Mouse (Mus musculus): ENCODE measurements at regions not wholly inside any gene's neighbourhood (a gene's known extent, or its start where the extent isn't known, plus 50 kb on each side); places are given as distances from the start of the nearest gene placed in this dataset.

DNA sequence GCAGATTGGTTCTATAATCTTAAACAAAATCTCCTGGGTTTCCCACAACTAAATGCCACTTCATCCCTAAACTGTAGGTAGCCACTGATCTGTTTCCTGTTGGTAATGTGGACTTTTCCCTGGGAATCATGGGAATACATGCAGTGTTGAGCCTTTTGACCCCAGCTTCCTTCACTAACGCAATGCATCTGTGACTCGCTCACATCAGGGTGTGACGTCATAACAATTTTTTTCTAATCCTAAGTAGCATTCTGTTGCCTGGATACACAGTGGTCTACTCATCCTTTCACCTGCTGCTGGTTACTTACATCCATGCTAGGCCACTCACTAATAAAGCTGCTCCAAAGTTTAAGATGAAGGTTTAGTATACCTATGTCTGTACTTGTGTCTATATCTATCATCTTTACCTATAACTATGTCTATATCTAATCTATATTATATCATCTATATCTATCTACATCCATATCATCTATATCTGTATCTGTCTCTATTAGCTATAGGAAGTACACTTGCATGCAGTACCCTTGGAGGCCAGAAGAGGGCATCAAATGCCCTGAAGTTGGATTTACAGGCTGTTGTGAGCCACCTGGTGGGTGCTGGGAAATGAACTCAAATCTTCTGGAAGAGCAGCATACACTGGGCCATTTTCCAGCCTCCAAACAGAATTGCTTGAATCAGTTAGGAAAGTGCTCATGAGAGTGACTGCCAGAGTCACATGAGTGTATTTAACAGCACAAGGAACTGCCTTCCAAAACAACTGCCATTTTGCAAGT lies 157.5 kb upstream of the Rpl34 start:
- DNase-seq (ENCODE audit: low read depth): no peak

DNA sequence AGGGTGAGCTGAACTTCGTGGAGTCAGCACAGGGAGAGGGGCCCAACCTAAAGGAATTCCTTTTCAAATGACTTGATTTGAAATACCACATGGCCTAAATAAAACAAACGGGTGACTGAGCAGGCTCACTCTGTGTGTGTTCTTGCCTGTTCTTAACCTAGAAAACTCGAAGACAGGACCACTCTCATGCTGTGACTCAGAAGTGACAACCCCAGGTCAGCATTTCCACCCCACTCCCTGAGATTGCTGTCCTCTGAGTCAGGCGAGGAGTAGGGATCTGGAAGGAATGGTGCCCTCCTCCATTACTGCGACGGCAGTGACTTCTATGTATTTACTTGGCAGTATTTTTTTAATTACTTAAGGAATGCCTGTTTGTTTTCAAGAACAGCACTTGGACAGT lies 155.8 kb upstream of the Rpl34 start:
- DNase-seq (ENCODE audit: low read depth): peak; percentile 40

DNA sequence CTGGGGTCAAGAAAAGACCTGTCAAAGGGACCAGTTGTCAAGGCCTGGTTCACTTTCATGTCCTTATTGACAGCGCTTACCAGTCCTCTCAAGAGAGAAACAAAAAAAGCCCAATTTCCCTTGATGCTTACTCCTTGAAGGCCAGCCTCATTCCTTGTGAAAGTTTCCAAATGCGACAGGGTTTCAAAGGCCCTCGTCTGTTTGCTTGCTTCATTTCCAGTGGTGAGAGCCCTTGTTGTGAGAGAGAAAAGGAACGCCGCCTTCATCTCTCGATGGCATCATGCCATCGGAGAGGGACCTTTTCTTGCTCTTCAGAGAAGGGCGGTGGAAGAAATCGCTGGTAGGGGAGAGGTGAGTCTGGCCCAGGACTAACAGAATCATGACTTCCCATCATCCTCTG lies 154.2 kb upstream of the Rpl34 start:
- no peak for DNase-seq (ENCODE audit: low read depth)

- no peak for DNase-seq (ENCODE audit: low read depth)
Measured at GRCm38 (mm10) chr3:130883928-130884327, 153.7 kb upstream of the Rpl34 start.

GRCm38 (mm10) chr3:130883319-130883718 lies 153.1 kb upstream of the Rpl34 start:
- no peak for DNase-seq (ENCODE audit: low read depth)

- DNase-seq (ENCODE audit: low read depth): no peak
Measured at GRCm38 (mm10) chr3:130880482-130880881, 150.3 kb upstream of the Rpl34 start.

GRCm38 (mm10) chr3:130879463-130879862 lies 149.3 kb upstream of the Rpl34 start:
- DNase-seq (ENCODE audit: low read depth): no peak

DNA sequence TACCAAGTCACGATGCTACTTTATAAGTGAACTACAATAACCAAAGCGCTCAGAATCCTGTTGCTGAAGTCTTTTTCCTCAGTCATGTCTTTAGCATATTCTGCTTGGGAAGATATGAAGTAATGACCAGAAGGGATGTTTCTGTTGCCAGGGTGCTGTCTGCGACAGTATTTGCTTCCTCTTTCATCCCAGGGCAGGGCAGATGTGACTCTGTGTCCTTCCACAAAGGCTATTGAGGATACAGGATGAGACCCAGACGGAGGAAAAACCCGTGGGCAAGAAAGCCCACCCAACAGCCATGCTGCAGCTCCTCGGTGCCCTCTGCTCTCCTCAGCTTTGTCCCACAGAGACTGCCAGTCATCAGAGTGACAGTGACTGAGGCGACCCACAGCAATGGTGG lies 148.6 kb upstream of the Rpl34 start:
- no peak for DNase-seq (ENCODE audit: low read depth)

DNA sequence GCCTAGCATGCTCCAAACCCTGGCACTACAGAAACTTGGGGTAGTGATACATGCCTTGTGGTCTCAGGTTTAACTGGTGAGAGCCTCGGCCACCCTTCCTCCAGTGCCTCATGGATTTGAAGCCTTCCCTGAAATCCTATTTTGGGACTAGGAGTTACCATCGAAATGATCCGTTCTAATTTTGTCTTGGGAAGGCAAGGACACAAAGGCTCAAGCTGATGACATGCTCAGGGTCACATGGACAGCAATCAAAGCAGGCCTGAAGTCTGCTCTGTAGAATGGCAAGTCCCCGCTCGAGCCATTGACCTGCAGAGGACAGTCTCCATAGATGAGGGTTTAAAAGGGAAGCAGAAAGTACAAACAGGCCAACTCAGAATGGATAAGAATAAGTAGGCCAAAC lies 147.8 kb upstream of the Rpl34 start:
- no peak for DNase-seq (ENCODE audit: low read depth)

- no peak for DNase-seq (ENCODE audit: low read depth)
Measured at GRCm38 (mm10) chr3:130873745-130874144, 143.5 kb upstream of the Rpl34 start.

DNA sequence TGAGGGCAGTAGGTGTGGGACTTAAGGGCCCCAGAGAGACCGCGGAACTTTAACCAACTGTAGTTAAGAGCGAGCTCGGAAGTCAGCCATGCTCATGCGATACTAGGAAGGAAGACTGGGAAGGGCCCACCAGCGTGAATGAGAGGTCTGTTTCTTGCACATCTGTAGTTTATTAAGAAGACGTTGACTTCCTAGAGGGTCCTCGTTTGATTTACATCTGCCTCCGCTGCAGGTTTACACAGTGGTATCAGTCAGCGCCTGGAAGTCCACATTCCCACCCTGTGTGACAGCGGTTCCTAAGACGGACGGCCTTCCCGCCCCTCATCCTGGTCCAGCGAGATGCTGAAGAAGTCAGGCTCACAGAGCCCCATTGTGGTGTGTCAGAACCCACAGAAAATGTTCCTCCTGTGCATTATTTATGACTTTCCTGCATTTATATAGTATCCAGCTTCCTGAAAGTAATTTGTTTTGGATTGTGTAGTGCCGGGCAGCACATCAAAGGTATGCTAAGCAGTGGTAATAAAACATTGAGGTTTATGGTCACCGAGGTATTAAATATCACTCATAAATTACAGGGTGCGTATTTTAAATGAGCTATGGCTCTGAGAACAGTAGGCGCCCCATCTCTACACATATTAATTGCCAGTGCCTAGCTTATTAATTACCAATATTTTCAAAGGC lies 136.9 kb upstream of the Rpl34 start:
- no peak for DNase-seq (ENCODE audit: low read depth)

GRCm38 (mm10) chr3:130864783-130865182 lies 134.6 kb upstream of the Rpl34 start:
- no peak for DNase-seq (ENCODE audit: low read depth)

DNA sequence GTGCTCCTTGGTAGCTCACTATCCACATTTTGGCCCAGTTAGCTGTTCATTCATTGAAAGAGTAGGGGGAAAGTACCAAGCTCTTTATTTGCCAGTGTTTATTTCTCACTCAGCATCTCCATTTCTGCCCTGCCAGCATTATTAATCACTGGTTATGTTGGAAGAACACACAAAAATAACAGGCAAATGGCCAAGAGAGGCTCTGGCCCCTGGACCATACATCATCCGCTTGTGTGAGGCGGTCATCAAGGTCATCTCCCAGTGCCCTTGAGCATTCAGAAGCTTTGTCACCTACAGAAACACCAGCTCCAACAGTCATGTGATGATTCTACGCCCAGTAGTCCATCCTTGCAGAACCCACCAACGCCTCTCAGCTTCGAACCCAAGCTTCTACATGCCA lies 133.2 kb upstream of the Rpl34 start:
- DNase-seq (ENCODE audit: low read depth): no peak

GRCm38 (mm10) chr3:130860315-130860714 lies 130.1 kb upstream of the Rpl34 start:
- no peak for DNase-seq (ENCODE audit: low read depth)

GRCm38 (mm10) chr3:130853866-130854265 lies 123.7 kb upstream of the Rpl34 start:
- no peak for DNase-seq (ENCODE audit: low read depth)

DNA sequence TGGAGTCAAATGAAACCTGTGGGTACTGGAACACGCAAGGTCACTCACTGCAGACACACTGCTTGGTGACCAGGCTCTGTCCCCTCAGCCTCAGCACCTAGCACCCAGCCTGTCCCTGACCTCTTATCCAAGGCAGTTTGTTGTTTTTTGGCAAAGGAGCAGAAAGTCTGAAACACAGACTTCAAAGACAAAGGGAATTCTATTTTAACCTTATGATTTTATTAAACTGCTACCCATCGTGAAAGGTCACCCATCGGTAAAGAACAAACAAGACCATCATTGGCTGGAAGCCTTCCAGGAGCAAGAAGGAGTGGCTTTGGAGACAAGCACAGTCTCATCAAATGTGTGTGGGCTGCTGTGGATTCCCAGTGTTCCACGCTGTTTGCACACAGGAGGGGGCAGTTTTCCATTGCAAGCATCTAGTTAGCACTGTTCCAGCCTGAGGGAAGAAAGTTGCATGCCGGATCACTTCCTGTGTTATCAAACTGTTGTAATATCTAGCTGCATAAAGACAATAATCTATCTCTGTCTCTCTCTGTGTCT lies 120.6 kb upstream of the Rpl34 start:
- DNase-seq (ENCODE audit: low read depth): no peak

DNA sequence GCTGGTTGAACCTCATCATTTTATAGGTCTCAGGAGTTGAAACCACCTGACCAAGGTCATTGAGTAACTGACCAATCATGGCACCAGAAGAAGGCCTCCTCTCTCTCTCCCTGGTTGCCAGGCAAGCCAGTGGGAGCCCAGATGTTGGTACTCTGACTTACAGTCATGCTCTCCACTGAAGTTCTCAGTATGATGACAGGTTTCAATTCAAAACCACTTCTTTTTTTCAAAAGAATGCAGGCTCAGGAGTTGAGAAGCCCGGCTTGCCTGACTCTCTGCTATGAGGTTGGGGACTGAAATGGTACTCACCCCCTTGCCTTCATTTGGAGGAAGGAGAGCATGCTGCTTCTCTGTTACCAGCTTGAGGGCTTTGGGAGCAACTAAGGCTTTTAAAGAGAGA lies 111.6 kb upstream of the Rpl34 start:
- no peak for DNase-seq (ENCODE audit: low read depth)

- DNase-seq (ENCODE audit: low read depth): no peak
Measured at GRCm38 (mm10) chr3:130839924-130840440, 109.8 kb upstream of the Rpl34 start.

GRCm38 (mm10) chr3:130838626-130839422 lies 108.6 kb upstream of the Rpl34 start:
- DNase-seq (ENCODE audit: low read depth): no peak

- no peak for DNase-seq (ENCODE audit: low read depth)
Measured at GRCm38 (mm10) chr3:130833722-130834121, 103.5 kb upstream of the Rpl34 start.

DNA sequence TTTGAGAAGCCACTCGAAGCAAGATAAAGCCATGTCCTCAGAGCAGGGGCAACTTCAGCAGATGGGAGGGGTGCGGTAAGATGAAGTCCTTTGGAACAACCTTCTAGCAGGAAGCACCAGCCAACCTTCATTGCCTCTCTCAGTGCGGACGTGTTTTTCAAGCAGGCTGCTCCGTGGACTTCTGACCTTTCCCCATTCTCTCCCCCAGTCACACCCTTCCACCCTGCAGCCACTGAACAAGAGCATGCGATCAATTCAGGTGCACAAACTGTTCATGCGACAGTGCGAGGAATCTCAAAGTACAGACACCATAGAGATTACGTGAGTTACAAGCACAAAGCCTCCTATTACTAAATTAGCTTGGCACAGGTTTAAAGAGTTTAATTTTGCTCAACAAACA lies 102.9 kb upstream of the Rpl34 start:
- DNase-seq (ENCODE audit: low read depth): no peak

DNA sequence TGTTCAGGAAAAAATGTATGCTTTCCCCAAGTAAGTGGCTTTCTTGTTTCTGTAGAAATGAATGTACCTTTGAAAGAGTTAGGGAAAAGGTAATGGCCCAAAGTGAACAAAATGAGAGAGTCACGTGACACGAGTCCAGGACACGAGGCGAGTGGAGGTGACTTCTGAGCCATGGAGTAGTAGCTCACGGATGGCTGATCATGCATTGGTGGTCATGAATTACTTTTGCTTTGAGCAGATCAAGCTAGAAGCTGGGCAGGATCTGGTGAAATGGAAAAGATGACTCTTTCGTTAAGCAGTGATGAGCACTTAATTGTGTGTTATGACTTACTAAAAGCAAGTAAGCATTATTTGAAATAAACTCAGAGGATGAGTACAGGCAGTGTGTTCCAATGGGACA lies 101.6 kb upstream of the Rpl34 start:
- DNase-seq (ENCODE audit: low read depth): no peak

All from fibroblast of lung, adult 2 months (primary cell).